Mouse (Mus musculus) cortical plate, adult 2 months (tissue): ENCODE measurements around the gene Ltbp2.

ENCODE experiments used
- CTCF ChIP-seq: fragments of 200-500 bp; IDR thresholded peaks from 2 replicates; pipeline ENCODE4 v1.5.1; 2011; ENCODE audit warnings: mild to moderate bottlenecking, control low read depth, low read length; ENCODE audit not compliant: insufficient read depth; ENCODE audit errors: extremely low read depth
- POLR2A ChIP-seq: fragments of 200-500 bp; IDR thresholded peaks from 2 replicates; pipeline ENCODE4 v1.6.1; 2011; ENCODE audit warnings: mild to moderate bottlenecking, low read length, control low read depth; ENCODE audit not compliant: insufficient read depth; ENCODE audit errors: extremely low read depth

- TF ChIP-seq CTCF (no peak), POLR2A (no peak)
These were observed 18.6 kb downstream of the Ltbp2 start for GRCm38 (mm10) chr12:84857706-84858105.
